ENCODE assay signal across 14 mouse cellular contexts in the genomic region with DNA sequence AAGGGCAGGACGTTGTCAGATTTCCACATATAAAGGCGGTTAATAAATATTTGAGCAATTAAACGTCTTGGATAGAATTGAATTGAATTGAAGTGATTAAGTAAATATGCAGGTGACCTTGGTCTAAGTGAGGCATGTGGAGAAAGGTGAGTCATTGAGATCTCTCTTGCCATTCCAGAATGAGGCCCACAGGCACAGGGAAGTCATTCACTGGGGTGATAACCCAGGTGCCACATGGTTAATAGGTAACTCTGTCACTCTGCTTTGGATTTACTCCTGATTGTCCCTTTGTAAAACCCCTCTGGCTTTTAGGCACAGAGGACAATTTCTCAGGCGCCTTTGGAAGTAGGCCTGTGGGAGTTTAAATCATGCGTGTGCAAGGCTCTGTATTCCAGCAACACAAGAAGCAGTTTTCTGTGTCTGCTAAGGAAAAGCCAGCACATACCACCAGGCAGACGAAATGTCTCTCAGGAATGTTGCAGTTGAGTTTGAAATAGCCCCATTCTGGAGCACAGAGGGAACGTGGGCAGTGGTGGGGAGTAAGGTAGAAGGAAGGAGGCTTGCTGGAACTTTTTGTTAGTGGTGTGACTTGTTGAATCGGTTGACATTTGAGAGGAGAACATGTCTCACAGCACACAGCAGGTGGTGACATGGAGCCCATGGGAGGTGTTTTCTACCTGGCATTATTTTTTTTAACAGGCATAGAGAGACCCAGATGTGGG. TPM values are rescaled to one million over a fixed set of nuclear protein-coding genes. Genes with fewer than 3 reads are reported as not detected.
A peak's percentile ranks its signal among the peaks of the same experiment; 100 is the strongest.
DNase-seq lines count a peak whose midpoint lies in the region; ATAC-seq and TF ChIP-seq lines count a peak whose summit lies in the region.
"Had no signal": no experiment of that assay in that cellular context is flagged by ENCODE, and none has a peak within 500 bp of the region (broad histone marks: within the 10 kb centered on the region; RNA-seq: fewer than 3 reads in every experiment).

No protein-coding gene starts in this region.

- 51% methylated on average over 8 of the region's 8 CpGs for WGBS in lung, postnatal 0 days

- TF ChIP-seq CTCF in lung, postnatal 0 days (IDR thresholded peaks at IDR 0.05) = no peak

- peaks cover 13% of the 10 kb centered on the region; the same call in 1 of the 2 replicates for H3K36me3 ChIP-seq in lung, postnatal 0 days (ENCODE audit: insufficient read depth, low read length)
- H3K36me3 ChIP-seq: forebrain, embryonic 12.5 days had no signal

- H3K9me3 ChIP-seq in lung, postnatal 0 days (ENCODE audit: low read length) = no peaks in the 10 kb centered on the region
- H3K9me3 ChIP-seq: forebrain, embryonic 12.5 days had no signal

- H3K4me2 ChIP-seq in lung, postnatal 0 days (replicated peaks; ENCODE audit: low read depth, low read length) = no peak overlapping the region
- H3K4me2 ChIP-seq: forebrain, embryonic 12.5 days had no signal

- no peak overlapping the region for H3K9ac ChIP-seq in lung, postnatal 0 days (replicated peaks; ENCODE audit: low read depth)
- H3K9ac ChIP-seq: forebrain, embryonic 12.5 days had no signal

- DNase-seq in layer of hippocampus, adult 9-11 months = peak; percentile 49
- DNase-seq in layer of hippocampus, adult 11-12 months (ENCODE audit: low spot score) = no peak
- peak; percentile 50 for DNase-seq in 3T3-L1 (ENCODE audit: low read depth, low spot score)
- peak; percentile 84 for DNase-seq in brain, adult 2 months (ENCODE audit: low read depth, low spot score)
- DNase-seq in lung, postnatal 0 days (ENCODE audit: low spot score) = peak; percentile 80
- no peak for DNase-seq in adipocyte (ENCODE audit: low spot score)
- no peak for DNase-seq in thymus, postnatal 0 days (ENCODE audit: low spot score)
- DNase-seq: adrenal gland, postnatal 25 days; cerebellum, adult 18-20 months; heart, postnatal 10 days; thymus, postnatal 14 days had no signal

- H3K4me1 ChIP-seq in lung, postnatal 0 days (ENCODE audit: insufficient read depth, low read depth, low read length) = no peaks in the 10 kb centered on the region
- H3K4me1 ChIP-seq: forebrain, embryonic 12.5 days had no signal

- peak overlapping the region; percentile 73 for H3K27ac ChIP-seq in lung, postnatal 0 days (ENCODE audit: low read length)
- H3K27ac ChIP-seq: forebrain, embryonic 12.5 days had no signal

- no peak overlapping the region for H3K4me3 ChIP-seq in lung, postnatal 0 days (ENCODE audit: low read depth, low read length)
- H3K4me3 ChIP-seq: forebrain, embryonic 12.5 days had no signal

- ATAC-seq in lung, postnatal 0 days = peak; percentile 75
- no peak for ATAC-seq in monocyte, adult 5-6 weeks (replicated peaks; ENCODE audit: insufficient number of reproducible peaks, low FRiP score, low TSS enrichment, poor library complexity, severe bottlenecking)
- ATAC-seq: inflammation-experienced regulatory T-cells, adult 6 months had no signal

- peak; percentile 71 for TF ChIP-seq EP300 in lung, postnatal 0 days (IDR thresholded peaks at IDR 0.05)

- H3K27me3 ChIP-seq in lung, postnatal 0 days (replicated peaks; ENCODE audit: insufficient read depth, low read length) = no peaks in the 10 kb centered on the region
- H3K27me3 ChIP-seq: forebrain, embryonic 12.5 days had no signal

RNA-seq across cellular contexts. Expression of a gene that starts 23.6 kb away (rescaled TPM):
- 127 and 136 TPM in 2 replicates for polyA plus RNA-seq in lung, postnatal 0 days (2015; fragmentation: Nextera tagmentation; extraction: Ambion mirVana)
- 10.4 and 12.8 TPM in 2 replicates for polyA plus RNA-seq in thymus, postnatal 0 days (2015; fragmentation: Nextera tagmentation; extraction: Ambion mirVana)
- 4.6 to 6.1 TPM (median 5.9 TPM) in 3 replicates for total RNA-seq in monocyte, adult 5-6 weeks (2017)

Comparison
In these comparisons a context has a peak if more than half of its experiments do, and no peak if none do; other contexts are left out.
1. DNase-seq: peak in layer of hippocampus, adult 9-11 months (single experiment), 3T3-L1 (single experiment), brain, adult 2 months (single experiment) and lung, postnatal 0 days (single experiment); none in layer of hippocampus, adult 11-12 months (single experiment), adipocyte (single experiment) and thymus, postnatal 0 days (single experiment).